ENCODE assay signal across 8 mouse cellular contexts in the genomic region with DNA sequence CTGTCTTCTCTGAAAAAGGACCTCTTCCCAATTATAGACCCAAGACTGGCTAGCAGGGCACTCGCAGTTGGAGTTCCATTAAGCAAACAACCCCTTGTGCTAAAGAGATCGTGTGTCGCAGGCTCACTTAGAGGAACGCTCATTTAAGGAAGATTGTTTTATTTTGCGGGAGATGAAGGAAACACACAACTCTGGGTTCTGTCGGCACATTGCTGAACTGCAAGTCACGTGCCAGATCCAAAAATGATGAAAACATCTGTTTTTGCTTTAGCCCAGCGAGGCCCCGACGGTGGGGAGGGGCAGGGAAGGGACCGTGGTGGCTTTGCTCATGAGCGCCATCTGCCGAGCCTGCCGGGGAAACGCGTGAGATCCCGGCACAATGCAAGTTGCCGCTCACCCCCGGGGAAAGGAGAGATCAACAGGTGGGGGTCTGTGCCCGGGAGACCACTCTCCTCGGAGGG.
DNase-seq lines count a peak whose midpoint lies in the region; ATAC-seq and TF ChIP-seq lines count a peak whose summit lies in the region.

No protein-coding gene starts in this region.

- peak; percentile 83 for ATAC-seq in hindbrain, embryonic 11.5 days (ENCODE audit: low FRiP score)
- ATAC-seq in lung, postnatal 0 days = peak; percentile 86

- H3K4me1 ChIP-seq in cerebellum, adult 2 months (ENCODE audit: control insufficient read depth, insufficient read depth, low read length) = no peaks in the 10 kb centered on the region; the same call in 1 of the 2 replicates
- peaks cover 13% of the 10 kb centered on the region for H3K4me1 ChIP-seq in hindbrain, embryonic 11.5 days (replicated peaks; ENCODE audit: control insufficient read depth, insufficient read depth, low read length)
- peaks cover 4% of the 10 kb centered on the region; the same call in 1 of the 2 replicates for H3K4me1 ChIP-seq in lung, postnatal 0 days (ENCODE audit: insufficient read depth, low read depth, low read length)

- under 1% methylated on average over 21 of the region's 21 CpGs for WGBS in cerebellum, adult 2 months
- under 1% methylated on average over 21 of the region's 21 CpGs for WGBS in hindbrain, embryonic 11.5 days
- under 1% methylated on average over 20 of the region's 21 CpGs for WGBS in lung, postnatal 0 days

- no peaks in the 10 kb centered on the region for H3K36me3 ChIP-seq in hindbrain, embryonic 11.5 days (ENCODE audit: control insufficient read depth, insufficient read depth, low read length)
- no peaks in the 10 kb centered on the region for H3K36me3 ChIP-seq in lung, postnatal 0 days (ENCODE audit: insufficient read depth, low read length)

- peak; percentile 82 for DNase-seq in ES-CJ7 (ENCODE audit: low read depth, low spot score)
- DNase-seq in cerebellum, adult 2 months = peak; percentile 71 to 79
- DNase-seq in frontal cortex, adult 2 months (ENCODE audit: extremely low spot score in 1 of 2, low spot score in 1 of 2) = peak; percentile 73 to 92
- DNase-seq in hindbrain, embryonic 11.5 days (ENCODE audit: low spot score) = peak; percentile 94
- peak; percentile 94 to 95 for DNase-seq in layer of hippocampus, postnatal 10 days (ENCODE audit: low spot score in 2 of 2)
- peak; percentile 92 for DNase-seq in lung, postnatal 0 days (ENCODE audit: low spot score)
- DNase-seq in ovary, postnatal 10 days (ENCODE audit: low spot score) = peak; percentile 92
- peak; percentile 72 to 87 for DNase-seq in thymus, postnatal 10 days (ENCODE audit: low spot score in 2 of 2)

- TF ChIP-seq CTCF in cerebellum, adult 2 months (IDR thresholded peaks at IDR 0.05; ENCODE audit: borderline replicate concordance, insufficient read depth, low read depth, low read length) = peak; percentile 86; the same call in 1 of the 2 replicates
- TF ChIP-seq CTCF in lung, postnatal 0 days (IDR thresholded peaks at IDR 0.05) = peak; percentile 97

- no peak for TF ChIP-seq POLR2A in cerebellum, adult 2 months (IDR thresholded peaks at IDR 0.05; ENCODE audit: borderline replicate concordance, insufficient read depth, low read length)

- no peaks in the 10 kb centered on the region for H3K9me3 ChIP-seq in hindbrain, embryonic 11.5 days (ENCODE audit: control insufficient read depth, low read length)
- no peaks in the 10 kb centered on the region for H3K9me3 ChIP-seq in lung, postnatal 0 days (ENCODE audit: low read length)

- H3K4me3 ChIP-seq in cerebellum, adult 2 months (replicated peaks; ENCODE audit: insufficient read depth, low read depth, low read length) = peak overlapping the region; percentile 48
- H3K4me3 ChIP-seq in hindbrain, embryonic 11.5 days (ENCODE audit: low read depth, low read length) = peak overlapping the region; percentile 26
- peak overlapping the region; percentile 42 for H3K4me3 ChIP-seq in lung, postnatal 0 days (ENCODE audit: low read depth, low read length)

- H3K9ac ChIP-seq in hindbrain, embryonic 11.5 days (ENCODE audit: low read depth, low read length) = peak overlapping the region; percentile 68
- peak overlapping the region; percentile 45 for H3K9ac ChIP-seq in lung, postnatal 0 days (replicated peaks; ENCODE audit: low read depth)

- no peak for TF ChIP-seq EP300 in lung, postnatal 0 days (IDR thresholded peaks at IDR 0.05)

- H3K4me2 ChIP-seq in hindbrain, embryonic 11.5 days (replicated peaks; ENCODE audit: low read depth, low read length) = peak overlapping the region; percentile 64
- peak overlapping the region; percentile 73 for H3K4me2 ChIP-seq in lung, postnatal 0 days (replicated peaks; ENCODE audit: low read depth, low read length)

- peak overlapping the region; percentile 36; the same call in 1 of the 2 replicates for H3K27ac ChIP-seq in cerebellum, adult 2 months (ENCODE audit: insufficient read depth, low read length)
- peak overlapping the region; percentile 84 for H3K27ac ChIP-seq in hindbrain, embryonic 11.5 days (ENCODE audit: low read depth, low read length)
- peak overlapping the region; percentile 86 for H3K27ac ChIP-seq in lung, postnatal 0 days (ENCODE audit: low read length)

- H3K27me3 ChIP-seq in cerebellum, adult 2 months (ENCODE audit: control insufficient read depth, insufficient read depth, low read length) = no peaks in the 10 kb centered on the region
- no peaks in the 10 kb centered on the region for H3K27me3 ChIP-seq in hindbrain, embryonic 11.5 days (ENCODE audit: control insufficient read depth, insufficient read depth, low read length)
- H3K27me3 ChIP-seq in lung, postnatal 0 days (replicated peaks; ENCODE audit: insufficient read depth, low read length) = no peaks in the 10 kb centered on the region

Comparison
In these comparisons a context has a peak if more than half of its experiments do, and no peak if none do; other contexts are left out.
1. Peak in every context shown above with its lines: DNase-seq, ATAC-seq, H3K4me3 ChIP-seq and H3K27ac ChIP-seq.
2. H3K27ac ChIP-seq: peak in every context shown above with its lines; median percentile 86 in lung, postnatal 0 days; 84 in hindbrain, embryonic 11.5 days; 36 in cerebellum, adult 2 months.